Mouse (Mus musculus): ENCODE measurements around the gene Mvd. TPM values are rescaled to one million over a fixed set of nuclear protein-coding genes. Genes with fewer than 3 reads are reported as not detected.

Mvd gene
- total RNA-seq, 2 experiments from 2014 or later = 4.5 to 5.5 TPM

Small RNA genes lying within 50 kb of the gene (microRNA-seq; reads per million reads assigned to microRNA genes)
- 0 reads per million in 2 experiments for gene Gm24366 (ENCODE audit: borderline number of aligned reads in 2 of 2)

Other genes with a start within 250 kb of the Mvd start
- 10 to 100 TPM; 23.1 to 30.0 TPM for gene Zfpm1, start 161.3 kb downstream of the Mvd start, total RNA-seq (2021)
- not detected for gene Trhr2, start 82.7 kb downstream of the Mvd start, total RNA-seq (2021)
- 10 to 100 TPM; 21.4 to 23.0 TPM for gene Zc3h18, start 66.8 kb downstream of the Mvd start, total RNA-seq (2021)
- gene Il17c, start 21.4 kb downstream of the Mvd start, total RNA-seq (2021) = not detected
- gene Cyba, start 10.5 kb downstream of the Mvd start, total RNA-seq (2021) = 10 to 100 TPM; 40.4 to 42.1 TPM
- 1 to 10 TPM; 2.2 to 5.0 TPM for gene Snai3, start 17.3 kb upstream of the Mvd start, total RNA-seq (2021)
- gene Rnf166, start 32.6 kb upstream of the Mvd start, total RNA-seq (2021) = 10 to 100 TPM; 37.3 to 40.0 TPM
- 10 to 100 TPM in 1 of 2 experiments, 1 to 10 TPM in 1; 7.1 to 10.7 TPM for gene Ctu2, start 32.7 kb upstream of the Mvd start, total RNA-seq (2021)
- gene Piezo1, start 107.9 kb upstream of the Mvd start, total RNA-seq (2021) = 10 to 100 TPM; 18.8 to 21.6 TPM
- gene Cdt1, start 124.6 kb upstream of the Mvd start, total RNA-seq (2021) = 1 to 10 TPM; 2.4 to 2.5 TPM
- 10 to 100 TPM; 29.8 to 38.9 TPM for gene Aprt, start 133.5 kb upstream of the Mvd start, total RNA-seq (2021)
- gene Galns, start 168.0 kb upstream of the Mvd start, total RNA-seq (2021) = 1 to 10 TPM; 3.1 to 3.5 TPM
- gene Trappc2l, start 168.2 kb upstream of the Mvd start, total RNA-seq (2021) = 10 to 100 TPM; 65.8 to 67.9 TPM
- not detected for gene Pabpn1l, start 179.3 kb upstream of the Mvd start, total RNA-seq (2021)

Data from heart, postnatal 36 days (tissue).